Mouse (Mus musculus) gastrocnemius, postnatal 14 days (tissue): ENCODE results near the gene Ptrh2. TPM values are rescaled to one million over a fixed set of nuclear protein-coding genes. Genes with fewer than 3 reads are reported as not detected.
"Not testable (repeated sequence)": the region's sequence is repeated elsewhere in the genome, so short reads cannot be mapped to it uniquely, and the experiment has no call there.

ENCODE experiments used
- DNase-seq: peaks from one replicate; pipeline ENCODE4 v3.0.0; 2021; ENCODE audit warnings: mixed read lengths
- intact Hi-C: fragments of 180-260 bp; cut with DNase I; formaldehyde crosslinking; loops from one replicate; pipeline ENCODE4 v1.15.1; 2025; ENCODE audit warnings: low total_unique reads
- total RNA-seq, 2 experiments: library from RNA; stranded (reverse); gene quantifications; 2 replicates each; pipeline ENCODE4 v1.2.3; 2021

The Ptrh2 gene
- total RNA-seq, 2 experiments from 2014 or later = 6.5 to 6.8 TPM

- intact Hi-C loops = no loop called here
- no peak for DNase-seq
Measured at GRCm38 (mm10) chr11:86718369-86718768, 34.6 kb downstream of the Ptrh2 start.

DNA sequence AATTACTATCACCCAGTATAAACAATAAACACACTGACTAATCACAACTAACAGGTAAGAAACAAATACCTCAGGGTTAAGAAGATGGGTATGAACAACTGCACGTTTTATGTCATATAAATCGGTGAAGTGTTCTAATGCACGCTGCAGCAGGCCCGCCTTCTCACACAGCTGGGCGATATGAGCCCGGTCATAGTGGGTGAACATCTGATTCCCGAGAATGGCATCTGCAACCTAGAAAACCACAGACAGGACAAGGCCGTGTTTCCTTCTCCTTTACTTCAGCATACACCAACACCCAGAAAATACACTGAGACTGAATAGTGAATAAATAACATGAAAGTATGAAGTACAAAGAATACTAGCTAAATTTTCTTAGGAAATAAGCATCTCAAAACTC lies 35.6 kb downstream of the Ptrh2 start:
- no peak for DNase-seq
- intact Hi-C loops = no loop called here

DNA sequence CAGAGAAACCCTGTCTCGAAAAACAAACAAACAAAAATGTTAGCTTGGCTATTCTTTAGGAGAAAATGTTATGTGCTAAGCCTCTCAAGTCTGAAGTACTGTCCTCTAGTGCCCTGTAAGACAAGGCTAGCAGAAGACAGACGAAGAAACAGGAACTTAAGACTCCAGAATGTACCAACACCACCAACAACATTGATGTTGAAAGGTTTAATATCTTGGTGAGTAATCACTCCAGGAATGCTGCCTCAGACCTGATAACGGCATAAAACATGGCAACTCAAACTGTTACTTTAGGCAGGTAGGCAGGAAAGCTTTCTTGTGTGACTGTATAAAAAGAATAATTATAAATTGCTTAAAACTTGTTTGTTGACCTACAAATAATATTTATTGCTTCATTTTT lies 40.2 kb downstream of the Ptrh2 start:
- no peak for DNase-seq
- intact Hi-C loops = no loop called here

GRCm38 (mm10) chr11:86724982-86725381 lies 41.2 kb downstream of the Ptrh2 start:
- DNase-seq = no peak
- intact Hi-C loops = no loop called here

GRCm38 (mm10) chr11:86725607-86726006 lies 41.8 kb downstream of the Ptrh2 start:
- intact Hi-C loops = no loop called here
- DNase-seq = no peak

DNA sequence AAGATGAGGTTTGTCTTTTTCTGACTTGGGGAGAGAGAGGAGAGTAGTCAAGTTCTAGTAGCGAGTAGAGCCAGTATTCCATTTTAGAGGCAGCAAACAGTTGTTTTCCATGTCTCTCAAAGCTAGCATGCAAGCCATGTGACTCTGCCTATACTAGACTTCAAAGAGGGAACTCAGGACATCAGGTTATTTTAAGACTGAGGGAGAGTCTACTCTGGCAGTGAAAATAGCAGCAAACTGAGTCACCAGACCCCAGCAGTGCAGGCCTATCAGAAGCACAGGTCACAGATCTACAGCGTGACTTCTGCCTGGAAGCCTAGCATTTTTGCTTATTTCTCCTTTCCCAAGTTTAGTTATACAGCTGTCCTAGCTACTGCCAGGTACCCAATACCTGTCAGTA lies 47.7 kb downstream of the Ptrh2 start:
- intact Hi-C loops = no loop called here
- no peak for DNase-seq

GRCm38 (mm10) chr11:86734241-86734939 lies 50.6 kb downstream of the Ptrh2 start:
- no peak for DNase-seq
- intact Hi-C loops = no loop called here

GRCm38 (mm10) chr11:86734993-86735392 lies 51.2 kb downstream of the Ptrh2 start:
- DNase-seq = no peak
- intact Hi-C loops = no loop called here

GRCm38 (mm10) chr11:86737301-86738000 lies 53.7 kb downstream of the Ptrh2 start:
- intact Hi-C loops = no loop called here
- DNase-seq = no peak

GRCm38 (mm10) chr11:86738308-86738707 lies 54.5 kb downstream of the Ptrh2 start:
- intact Hi-C loops, DNase-seq: not testable (repeated sequence)

DNA sequence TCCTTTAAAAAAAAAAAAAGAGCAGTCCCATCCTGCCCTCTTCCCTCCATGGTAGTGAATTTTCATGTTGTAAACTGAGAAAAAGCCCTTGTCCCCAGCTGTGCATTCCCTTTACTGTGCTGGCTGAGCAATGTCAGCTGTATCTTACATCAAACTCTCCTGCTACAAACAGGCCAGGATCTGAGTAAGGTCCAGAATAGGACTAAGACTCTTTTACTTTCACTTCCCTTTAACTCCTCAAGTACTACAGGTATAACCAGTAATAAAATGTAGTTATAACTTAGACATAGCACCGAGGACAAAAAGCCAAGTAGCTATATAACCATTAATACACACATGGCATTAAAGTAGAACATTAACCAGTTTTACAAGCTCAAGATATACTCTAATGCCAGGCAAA lies 55.2 kb downstream of the Ptrh2 start:
- intact Hi-C loops = no loop called here

GRCm38 (mm10) chr11:86739470-86739869 lies 55.7 kb downstream of the Ptrh2 start:
- intact Hi-C loops = no loop called here
- DNase-seq = no peak

More for the DNA sequence above, 55.2 kb downstream of the Ptrh2 start:
- no peak for DNase-seq

DNA sequence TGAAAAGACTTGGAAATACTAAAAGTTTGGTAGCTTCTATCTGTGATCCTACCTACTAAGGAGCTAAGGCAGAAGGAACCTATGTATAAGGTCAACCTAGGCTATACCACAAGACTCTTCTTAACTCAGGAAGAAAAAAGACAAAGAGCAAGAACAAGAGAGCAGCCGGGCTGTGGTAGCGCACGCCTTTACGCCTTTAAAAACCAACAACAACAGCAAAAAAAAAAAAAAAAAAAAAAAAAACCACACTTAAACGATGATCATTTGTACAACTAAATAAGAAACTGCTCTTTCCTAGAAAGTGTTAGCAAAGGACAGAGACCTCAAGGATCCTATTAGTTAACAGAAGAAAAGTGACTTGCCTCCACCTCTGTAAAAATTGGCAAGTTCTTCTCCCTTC lies 57.7 kb downstream of the Ptrh2 start:
- intact Hi-C loops = no loop called here
- no peak for DNase-seq

Other genes starting within 250 kb of the Ptrh2 start
- 10 to 100 TPM; 38.4 to 54.9 TPM for gene Rnft1, start 199.3 kb upstream of the Ptrh2 start, total RNA-seq
- gene Rps6kb1, start 139.2 kb upstream of the Ptrh2 start, total RNA-seq = 10 to 100 TPM; 28.8 to 28.9 TPM
- 1 to 10 TPM; 4.6 to 4.8 TPM for gene Tubd1, start 139.0 kb upstream of the Ptrh2 start, total RNA-seq
- gene Vmp1, start 149 bp upstream of the Ptrh2 start, total RNA-seq = 10 to 100 TPM; 67.7 to 84.9 TPM
- 100 to 1,000 TPM; 118 to 122 TPM for gene Cltc, start 73.6 kb downstream of the Ptrh2 start, total RNA-seq
- 10 to 100 TPM; 11.8 to 12.1 TPM for gene Dhx40, start 123.8 kb downstream of the Ptrh2 start, total RNA-seq